Mouse (Mus musculus): ENCODE results near the gene Lyl1.

- TF ChIP-seq CTCF (conservative IDR thresholded peaks at IDR 0.05; ENCODE audit: low read length) (no peak), NANOG (IDR thresholded peaks at IDR 0.05; ENCODE audit: borderline replicate concordance, low read length) (no peak)
Measured at GRCm38 (mm10) chr8:84731371-84732177, 30.3 kb downstream of the Lyl1 start.

Measured in E14TG2a.4 (cell line).